Mouse (Mus musculus): ENCODE data around the gene Usp29. TPM values are rescaled to one million over a fixed set of nuclear protein-coding genes. Genes with fewer than 3 reads are reported as not detected.

Usp29 gene
- polyA plus RNA-seq, 1 experiment, result 17.8 TPM

DNA sequence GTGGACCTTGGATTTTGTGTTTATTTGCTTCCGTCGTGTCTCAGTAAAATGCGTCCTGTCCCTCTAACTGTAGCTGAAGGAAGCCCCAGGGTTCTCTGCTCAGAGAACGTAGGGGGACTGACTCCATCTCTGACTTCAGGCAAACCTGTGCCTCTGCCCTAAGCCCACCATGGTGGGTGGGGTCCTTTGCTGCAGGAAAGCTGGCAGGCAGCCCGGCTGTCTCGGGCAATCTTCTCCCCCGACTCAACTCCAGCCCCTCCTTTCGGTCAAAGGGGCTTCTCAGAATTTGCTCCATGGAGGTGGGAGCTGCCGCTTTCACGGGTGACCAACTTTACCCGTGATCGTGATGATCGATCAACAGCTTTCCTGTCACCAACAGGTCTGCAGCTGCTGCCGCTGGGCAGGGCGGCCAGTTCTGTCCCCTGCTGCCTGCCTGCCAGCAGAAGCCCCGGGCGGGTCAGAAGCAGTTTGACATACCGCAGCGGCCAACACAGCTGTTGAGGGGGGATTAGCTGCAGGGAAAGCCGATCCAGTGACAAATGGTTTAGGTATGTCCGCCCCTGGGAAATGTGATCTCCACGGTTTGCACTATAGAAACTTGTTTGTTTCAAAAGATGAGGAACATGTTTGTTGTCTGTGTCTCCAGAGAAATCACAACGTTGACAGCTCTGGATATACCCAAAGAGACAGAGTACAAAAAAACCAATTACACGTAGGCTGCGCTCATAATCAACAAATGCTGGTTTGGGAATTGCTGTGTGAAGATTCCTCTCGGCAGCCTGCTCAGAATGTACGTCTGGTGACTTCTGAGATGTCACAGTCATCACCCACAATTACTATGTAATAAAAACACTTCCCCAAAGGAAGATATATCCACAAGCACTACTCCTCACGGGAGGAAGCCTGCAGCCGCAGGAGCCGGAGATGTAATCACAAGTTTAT, 183.3 kb downstream of the Usp29 start:
- Histone ChIP-seq H3K27ac (ENCODE audit: insufficient read depth, low read length) (no peak overlapping the region), H3K27me3 (ENCODE audit: control insufficient read depth, insufficient read depth, low read length) (no peaks in the 10 kb centered on the region), H3K4me1 (ENCODE audit: control insufficient read depth, insufficient read depth, low read length) (no peaks in the 10 kb centered on the region), H3K4me3 (replicated peaks; ENCODE audit: insufficient read depth, low read depth, low read length) (no peak overlapping the region)
- no peak for DNase-seq
- 28% methylated on average over 30 of the region's 30 CpGs for WGBS
- TF ChIP-seq POLR2A (IDR thresholded peaks at IDR 0.05; ENCODE audit: borderline replicate concordance, insufficient read depth, low read length) (no peak), CTCF (IDR thresholded peaks at IDR 0.05; ENCODE audit: borderline replicate concordance, insufficient read depth, low read depth, low read length) (no peak)

DNA sequence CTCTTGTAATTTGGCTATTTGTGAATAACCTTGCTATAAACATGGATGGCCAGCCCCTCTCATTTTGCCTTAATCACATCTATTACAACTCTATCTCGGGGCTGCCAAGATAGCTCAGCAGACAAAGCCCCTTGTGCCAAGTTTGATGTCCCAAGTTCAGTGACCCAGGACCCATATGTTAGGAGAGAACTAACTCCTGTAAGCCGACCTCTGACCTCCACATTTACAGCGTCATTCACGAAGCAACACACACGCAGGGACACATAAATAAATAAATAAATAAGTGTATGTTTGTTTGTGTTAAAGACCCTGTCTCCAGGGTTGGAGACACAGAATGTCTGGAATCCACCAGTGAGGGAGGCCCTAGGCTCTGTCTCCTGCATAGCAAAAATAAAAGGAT, 186.7 kb downstream of the Usp29 start:
- H3K27ac ChIP-seq (ENCODE audit: insufficient read depth, low read length), result no peak overlapping the region
- TF ChIP-seq POLR2A (IDR thresholded peaks at IDR 0.05; ENCODE audit: borderline replicate concordance, insufficient read depth, low read length) (no peak), CTCF (IDR thresholded peaks at IDR 0.05; ENCODE audit: borderline replicate concordance, insufficient read depth, low read depth, low read length) (no peak)
- WGBS, result 77% methylated on average over 5 of the region's 5 CpGs
- DNase-seq, result no peak
- H3K4me1 ChIP-seq (ENCODE audit: control insufficient read depth, insufficient read depth, low read length), result no peaks in the 10 kb centered on the region
- H3K4me3 ChIP-seq (replicated peaks; ENCODE audit: insufficient read depth, low read depth, low read length), result no peak overlapping the region
- no peaks in the 10 kb centered on the region for H3K27me3 ChIP-seq (ENCODE audit: control insufficient read depth, insufficient read depth, low read length)

DNA sequence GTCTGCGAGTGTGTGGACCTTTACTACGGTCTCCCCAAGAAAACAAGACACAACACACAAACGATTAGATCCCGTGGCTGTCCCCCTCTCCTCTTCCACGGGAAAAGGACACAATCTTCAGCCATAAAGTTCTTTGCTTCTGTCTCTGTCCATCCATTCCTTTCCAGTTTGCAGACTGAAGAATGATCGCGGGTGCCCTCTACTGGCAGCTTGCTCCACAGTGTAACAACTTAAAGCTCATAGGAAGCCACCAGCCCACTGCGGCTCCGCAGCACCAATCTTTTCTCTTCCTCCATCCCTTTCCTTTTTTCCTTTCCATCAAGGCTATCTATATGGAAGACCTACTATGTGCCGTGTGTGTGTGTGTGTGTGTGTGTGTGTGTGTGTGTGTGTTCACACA, 187.9 kb downstream of the Usp29 start:
- TF ChIP-seq CTCF (IDR thresholded peaks at IDR 0.05; ENCODE audit: borderline replicate concordance, insufficient read depth, low read depth, low read length), result peak; percentile 83
- TF ChIP-seq POLR2A (IDR thresholded peaks at IDR 0.05; ENCODE audit: borderline replicate concordance, insufficient read depth, low read length), result no peak
- WGBS, result 17% methylated on average over 10 of the region's 10 CpGs
- H3K27ac ChIP-seq (ENCODE audit: insufficient read depth, low read length), result no peak overlapping the region

DNA sequence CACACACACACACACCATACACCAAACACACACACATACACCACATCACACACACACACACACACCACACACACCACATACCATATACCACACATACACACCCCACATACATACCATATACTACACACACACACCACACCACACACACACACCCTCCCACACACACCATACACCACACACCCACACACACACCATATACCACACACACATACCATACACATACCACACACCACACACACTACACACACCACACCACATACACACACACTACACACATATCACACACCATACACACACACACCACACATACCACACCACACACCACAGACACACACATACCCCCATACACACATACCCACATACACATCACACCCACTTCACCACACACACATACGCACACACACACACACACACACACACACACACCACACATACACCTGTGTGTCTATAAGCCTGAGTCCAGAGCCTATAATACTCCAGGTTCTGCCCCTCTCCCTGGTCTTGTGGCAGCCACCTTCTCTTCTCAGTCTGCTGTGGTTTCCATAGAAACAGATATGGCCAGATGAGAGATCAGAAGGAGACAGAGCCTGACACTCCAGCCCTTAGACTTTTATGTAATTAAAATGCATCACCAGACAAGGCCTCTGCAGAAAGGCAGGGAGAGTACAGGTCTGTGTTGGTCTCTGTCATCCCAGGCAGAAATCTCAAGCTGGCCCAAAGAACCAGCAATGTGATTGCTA, 188.9 kb downstream of the Usp29 start:
- no peak for DNase-seq
- Histone ChIP-seq H3K27me3 (ENCODE audit: control insufficient read depth, insufficient read depth, low read length) (no peaks in the 10 kb centered on the region), H3K27ac (ENCODE audit: insufficient read depth, low read length) (no peak overlapping the region), H3K4me3 (replicated peaks; ENCODE audit: insufficient read depth, low read depth, low read length) (no peak overlapping the region), H3K4me1 (ENCODE audit: control insufficient read depth, insufficient read depth, low read length) (no peaks in the 10 kb centered on the region)
- whole genome bisulfite sequencing, result 86% methylated on average over 1 of the region's 1 CpGs
- TF ChIP-seq CTCF (IDR thresholded peaks at IDR 0.05; ENCODE audit: borderline replicate concordance, insufficient read depth, low read depth, low read length) (no peak), POLR2A (IDR thresholded peaks at IDR 0.05; ENCODE audit: borderline replicate concordance, insufficient read depth, low read length) (no peak)

More for the DNA sequence above, 187.9 kb downstream of the Usp29 start:
- DNase-seq, result peak; percentile 75 to 86
- Histone ChIP-seq H3K4me1 (ENCODE audit: control insufficient read depth, insufficient read depth, low read length) (no peaks in the 10 kb centered on the region), H3K27me3 (ENCODE audit: control insufficient read depth, insufficient read depth, low read length) (no peaks in the 10 kb centered on the region), H3K4me3 (replicated peaks; ENCODE audit: insufficient read depth, low read depth, low read length) (no peak overlapping the region)

DNA sequence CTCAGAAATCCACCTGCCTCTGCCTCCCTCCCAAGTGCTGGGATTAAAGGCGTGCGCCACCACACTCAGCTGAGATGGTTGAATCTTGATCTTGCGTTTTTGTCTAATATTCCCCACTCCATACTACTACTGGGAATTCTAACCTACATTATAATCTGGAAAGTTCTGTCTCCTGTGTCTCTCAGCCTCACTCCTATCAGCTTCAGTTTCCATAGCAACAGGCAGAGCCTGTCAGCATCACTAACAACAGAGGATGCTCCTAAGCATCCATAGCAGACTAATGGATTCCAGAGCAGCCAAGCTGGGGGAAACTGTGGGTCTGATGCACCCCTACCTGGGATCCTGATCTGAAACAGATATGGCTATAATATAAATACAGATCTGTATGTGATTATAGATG, 193.1 kb downstream of the Usp29 start:
- 93% methylated on average over 3 of the region's 3 CpGs for WGBS
- Histone ChIP-seq H3K27me3 (ENCODE audit: control insufficient read depth, insufficient read depth, low read length) (no peaks in the 10 kb centered on the region), H3K27ac (ENCODE audit: insufficient read depth, low read length) (no peak overlapping the region), H3K4me3 (replicated peaks; ENCODE audit: insufficient read depth, low read depth, low read length) (no peak overlapping the region), H3K4me1 (ENCODE audit: control insufficient read depth, insufficient read depth, low read length) (no peaks in the 10 kb centered on the region)
- TF ChIP-seq CTCF (IDR thresholded peaks at IDR 0.05; ENCODE audit: borderline replicate concordance, insufficient read depth, low read depth, low read length) (no peak), POLR2A (IDR thresholded peaks at IDR 0.05; ENCODE audit: borderline replicate concordance, insufficient read depth, low read length) (no peak)
- DNase-seq, result no peak

DNA sequence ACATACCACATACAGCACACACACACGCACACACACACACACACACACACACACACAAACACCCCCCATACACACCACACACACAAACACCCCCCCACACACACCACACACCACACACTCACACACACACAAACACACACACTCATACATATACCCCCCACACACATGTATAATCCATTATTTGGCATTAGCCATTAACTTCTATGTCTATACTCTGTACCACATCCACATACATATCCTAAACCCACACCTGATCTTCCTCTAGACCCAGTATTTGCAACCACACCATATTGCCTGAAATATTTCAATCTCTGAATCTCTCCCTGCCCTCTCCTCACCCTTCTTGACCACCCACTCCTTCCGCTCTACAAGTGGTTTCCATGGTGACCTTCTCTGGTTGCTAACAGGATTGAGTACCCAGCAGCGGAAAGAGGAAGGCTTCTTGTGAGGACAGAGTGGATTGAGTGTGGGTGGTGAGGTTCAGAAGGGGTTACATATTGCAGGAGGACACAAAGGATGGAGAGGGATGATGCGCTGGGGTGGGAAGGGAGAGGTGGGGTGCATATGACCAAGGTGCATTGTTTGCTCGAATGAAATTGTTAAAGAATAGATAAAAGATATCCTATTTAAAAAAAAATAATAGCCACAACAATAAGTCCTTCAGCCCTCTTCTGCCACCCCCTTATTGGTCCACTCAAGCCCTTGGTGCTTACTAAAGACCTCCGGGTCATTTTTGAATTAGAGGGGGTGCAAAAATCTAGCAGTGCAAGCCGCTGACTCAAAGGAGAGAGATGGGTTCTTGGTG, 195.8 kb downstream of the Usp29 start:
- no peak for DNase-seq
- no peak overlapping the region for H3K4me3 ChIP-seq (replicated peaks; ENCODE audit: insufficient read depth, low read depth, low read length)
- WGBS, result 69% methylated on average over 7 of the region's 7 CpGs
- TF ChIP-seq CTCF (IDR thresholded peaks at IDR 0.05; ENCODE audit: borderline replicate concordance, insufficient read depth, low read depth, low read length) (no peak), POLR2A (IDR thresholded peaks at IDR 0.05; ENCODE audit: borderline replicate concordance, insufficient read depth, low read length) (no peak)
- H3K4me1 ChIP-seq (ENCODE audit: control insufficient read depth, insufficient read depth, low read length), result no peaks in the 10 kb centered on the region
- no peaks in the 10 kb centered on the region for H3K27me3 ChIP-seq (ENCODE audit: control insufficient read depth, insufficient read depth, low read length)
- no peak overlapping the region for H3K27ac ChIP-seq (ENCODE audit: insufficient read depth, low read length)

DNA sequence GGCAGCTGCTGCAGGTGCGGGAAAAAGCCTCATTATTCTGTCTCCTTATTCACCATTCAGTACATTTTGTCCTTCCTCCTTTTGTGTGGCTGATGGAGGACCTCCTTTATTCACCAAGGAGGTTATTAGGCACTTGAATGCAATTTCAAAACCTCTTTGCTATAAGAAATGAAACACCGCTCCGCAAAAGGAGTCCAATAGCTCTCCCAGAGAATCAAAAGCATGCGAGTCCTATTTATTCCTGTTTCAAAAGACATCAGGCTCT, 196.3 kb downstream of the Usp29 start:
- DNase-seq, result no peak
- WGBS, result 78% methylated on average over 4 of the region's 4 CpGs
- H3K4me1 ChIP-seq (ENCODE audit: control insufficient read depth, insufficient read depth, low read length), result no peaks in the 10 kb centered on the region
- H3K27me3 ChIP-seq (ENCODE audit: control insufficient read depth, insufficient read depth, low read length), result no peaks in the 10 kb centered on the region
- H3K4me3 ChIP-seq (replicated peaks; ENCODE audit: insufficient read depth, low read depth, low read length), result no peak overlapping the region
- TF ChIP-seq POLR2A (IDR thresholded peaks at IDR 0.05; ENCODE audit: borderline replicate concordance, insufficient read depth, low read length) (no peak), CTCF (IDR thresholded peaks at IDR 0.05; ENCODE audit: borderline replicate concordance, insufficient read depth, low read depth, low read length) (no peak)
- no peak overlapping the region for H3K27ac ChIP-seq (ENCODE audit: insufficient read depth, low read length)

Measured in cerebellum, adult 2 months (tissue).